Mouse (Mus musculus) adrenal gland, postnatal 10 days (tissue): ENCODE data around the gene Luc7l2. TPM values are rescaled to one million over a fixed set of nuclear protein-coding genes. Genes with fewer than 3 reads are reported as not detected.

ENCODE experiments used
- DNase-seq: peaks from one replicate; pipeline ENCODE4 v3.0.0; 2021; ENCODE audit warnings: mixed read lengths
- total RNA-seq, 2 experiments: library from RNA; stranded (reverse); gene quantifications; 2 replicates each; pipeline ENCODE4 v1.2.3; 2021

Luc7l2 gene
- total RNA-seq, 2 experiments from 2014 or later, result 116 to 184 TPM

- DNase-seq, result no peak
These were observed 25.0 kb downstream of the Luc7l2 start for GRCm38 (mm10) chr6:38576096-38576495.

- DNase-seq, result no peak
These were observed 29.2 kb downstream of the Luc7l2 start for GRCm38 (mm10) chr6:38580112-38580857.

- DNase-seq, result no peak
These were observed 30.6 kb downstream of the Luc7l2 start for GRCm38 (mm10) chr6:38581711-38582110.

GRCm38 (mm10) chr6:38597481-38597880, 46.3 kb downstream of the Luc7l2 start:
- no peak for DNase-seq

- DNase-seq, result no peak
These were observed 58.8 kb downstream of the Luc7l2 start for GRCm38 (mm10) chr6:38609892-38610291.

- no peak for DNase-seq
These were observed 71.3 kb downstream of the Luc7l2 start for GRCm38 (mm10) chr6:38622406-38622805.

GRCm38 (mm10) chr6:38623457-38623856, 72.3 kb downstream of the Luc7l2 start:
- DNase-seq, result peak; percentile 30

GRCm38 (mm10) chr6:38624439-38624838, 73.3 kb downstream of the Luc7l2 start:
- peak; percentile 55 for DNase-seq

- no peak for DNase-seq
These were observed 75.0 kb downstream of the Luc7l2 start for GRCm38 (mm10) chr6:38626086-38626485.

- no peak for DNase-seq
These were observed 75.9 kb downstream of the Luc7l2 start for GRCm38 (mm10) chr6:38627081-38627480.

GRCm38 (mm10) chr6:38627486-38627885, 76.4 kb downstream of the Luc7l2 start:
- DNase-seq, result no peak

- DNase-seq, result no peak
These were observed 78.4 kb downstream of the Luc7l2 start for GRCm38 (mm10) chr6:38629556-38629955.

GRCm38 (mm10) chr6:38632826-38633225, 81.7 kb downstream of the Luc7l2 start:
- no peak for DNase-seq

GRCm38 (mm10) chr6:38634461-38634860, 83.3 kb downstream of the Luc7l2 start:
- DNase-seq, result no peak

GRCm38 (mm10) chr6:38635941-38636851, 85.1 kb downstream of the Luc7l2 start:
- DNase-seq, result peak; percentile 65

- DNase-seq, result peak; percentile 78
These were observed 85.9 kb downstream of the Luc7l2 start, which contains the start of gene Klrg2 for GRCm38 (mm10) chr6:38636852-38637618. Klrg2 (minus strand) TSS chr6:38637242.

GRCm38 (mm10) chr6:38640401-38640800, 89.3 kb downstream of the Luc7l2 start:
- no peak for DNase-seq

GRCm38 (mm10) chr6:38641228-38641627, 90.1 kb downstream of the Luc7l2 start:
- DNase-seq, result no peak

GRCm38 (mm10) chr6:38641645-38642044, 90.5 kb downstream of the Luc7l2 start:
- no peak for DNase-seq

GRCm38 (mm10) chr6:38642593-38642992, 91.5 kb downstream of the Luc7l2 start:
- peak; percentile 28 for DNase-seq

GRCm38 (mm10) chr6:38643039-38643438, 91.9 kb downstream of the Luc7l2 start:
- DNase-seq, result no peak

GRCm38 (mm10) chr6:38649545-38649944, 98.4 kb downstream of the Luc7l2 start:
- peak; percentile 22 for DNase-seq
